Mouse (Mus musculus): ENCODE data around the gene Fam135a. TPM values are rescaled to one million over a fixed set of nuclear protein-coding genes. Genes with fewer than 3 reads are reported as not detected.
A peak's percentile ranks its signal among the peaks of the same experiment; 100 is the strongest.

Gene Fam135a
- 31.0 and 32.2 TPM in 2 replicates for polyA plus RNA-seq (2015; fragmentation: Nextera tagmentation; extraction: Ambion mirVana)

- Histone ChIP-seq H3K9me3 (no peaks in the 10 kb centered on the region), H3K9ac (replicated peaks) (peak within 1 kb of the TSS; percentile 75), H3K27ac (replicated peaks) (peak within 1 kb of the TSS; percentile 78), H3K27me3 (no peaks in the 10 kb centered on the region), H3K4me2 (replicated peaks) (peak within 1 kb of the TSS; percentile 57), H3K4me1 (peaks cover 9% of the 10 kb centered on the region; the same call in 1 of the 2 replicates), H3K36me3 (no peaks in the 10 kb centered on the region), H3K4me3 (peak within 1 kb of the TSS; percentile 71)
- peak; percentile 93 for ATAC-seq (replicated peaks)
- under 1% methylated on average over 75 of the region's 88 CpGs for WGBS
Observed at GRCm38 (mm10) chr1:24099926-24100869, at the start of gene Fam135a. Gene Fam135a, minus strand, starts transcription at chr1:24100341.

GRCm38 (mm10) chr1:24143504-24143903, 43.4 kb upstream of the Fam135a start:
- H3K9ac ChIP-seq (replicated peaks), result no peak overlapping the region
- ATAC-seq (replicated peaks), result 0 out of 2 replicates have a peak, but pooled peaks have one; percentile 51
- no peaks in the 10 kb centered on the region for H3K9me3 ChIP-seq
- no peak overlapping the region for H3K4me3 ChIP-seq
- H3K27ac ChIP-seq (replicated peaks), result no peak overlapping the region
- WGBS, result 76% methylated on average over 8 of the region's 8 CpGs
- no peaks in the 10 kb centered on the region for H3K36me3 ChIP-seq
- no peak overlapping the region for H3K4me2 ChIP-seq (replicated peaks)
- no peaks in the 10 kb centered on the region for H3K27me3 ChIP-seq
- H3K4me1 ChIP-seq, result peaks cover 8% of the 10 kb centered on the region; the same call in 1 of the 2 replicates

- no peak overlapping the region for H3K4me3 ChIP-seq
- H3K27me3 ChIP-seq, result no peaks in the 10 kb centered on the region
- H3K4me2 ChIP-seq (replicated peaks), result no peak overlapping the region
- 56% methylated on average over 6 of the region's 6 CpGs for WGBS
- H3K27ac ChIP-seq (replicated peaks), result no peak overlapping the region
- no peaks in the 10 kb centered on the region for H3K9me3 ChIP-seq
- no peak overlapping the region for H3K9ac ChIP-seq (replicated peaks)
- no peak for ATAC-seq (replicated peaks)
- no peaks in the 10 kb centered on the region for H3K36me3 ChIP-seq
- H3K4me1 ChIP-seq, result peaks cover 8% of the 10 kb centered on the region; the same call in 1 of the 2 replicates
Observed at GRCm38 (mm10) chr1:24140555-24140954, 40.4 kb upstream of the Fam135a start.

DNA sequence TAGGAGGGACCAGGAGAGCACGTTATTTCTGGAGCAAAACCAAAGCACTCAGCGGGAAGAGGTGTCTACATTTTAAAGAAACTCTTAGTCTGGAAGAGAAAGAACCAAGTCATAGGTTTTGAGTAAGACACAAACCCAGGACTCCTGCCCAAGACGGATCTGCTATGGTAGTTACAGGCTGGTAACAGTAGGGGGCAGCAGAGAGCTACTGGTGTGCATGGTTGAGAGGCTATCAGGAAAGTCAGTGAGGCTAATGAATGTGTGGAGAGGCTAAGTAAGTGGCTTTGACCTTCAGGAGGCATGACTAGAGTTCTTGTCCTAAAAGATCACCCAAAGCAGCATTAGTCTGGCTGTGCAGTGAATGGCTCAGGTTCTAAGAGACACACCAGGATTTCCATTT, 37.0 kb upstream of the Fam135a start:
- 12% methylated on average over 3 of the region's 3 CpGs for WGBS
- peaks cover 12% of the 10 kb centered on the region; the same call in 1 of the 2 replicates for H3K4me1 ChIP-seq
- H3K9ac ChIP-seq (replicated peaks), result no peak overlapping the region
- H3K4me2 ChIP-seq (replicated peaks), result no peak overlapping the region
- no peak for ATAC-seq (replicated peaks)
- no peak overlapping the region for H3K4me3 ChIP-seq
- H3K9me3 ChIP-seq, result no peaks in the 10 kb centered on the region
- no peaks in the 10 kb centered on the region for H3K36me3 ChIP-seq
- H3K27ac ChIP-seq (replicated peaks), result no peak overlapping the region
- H3K27me3 ChIP-seq, result no peaks in the 10 kb centered on the region

DNA sequence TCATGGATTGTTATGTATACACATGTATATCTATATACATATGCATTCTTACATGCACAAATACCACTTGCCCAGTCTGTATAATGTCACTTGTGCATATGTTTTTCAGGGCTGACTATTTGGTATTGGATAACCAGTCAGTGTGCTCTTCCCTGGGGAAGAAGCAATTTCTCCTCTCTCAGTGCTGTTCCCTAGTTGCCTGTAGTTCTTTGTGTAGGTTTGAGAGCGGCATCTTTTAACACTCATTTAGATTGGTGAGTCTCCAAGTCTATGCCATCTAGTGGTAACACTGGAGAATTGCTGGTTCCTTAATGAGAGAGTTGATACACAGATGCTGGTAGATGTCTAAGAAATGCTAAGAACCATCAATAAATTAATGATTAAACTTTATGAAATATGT, 34.7 kb upstream of the Fam135a start:
- H3K36me3 ChIP-seq, result no peaks in the 10 kb centered on the region
- no peaks in the 10 kb centered on the region for H3K9me3 ChIP-seq
- H3K27ac ChIP-seq (replicated peaks), result peak overlapping the region; percentile 57; the same call in 1 of the 2 replicates
- H3K4me2 ChIP-seq (replicated peaks), result no peak overlapping the region
- no peak overlapping the region for H3K4me3 ChIP-seq
- peak; percentile 87 for ATAC-seq (replicated peaks)
- H3K27me3 ChIP-seq, result no peaks in the 10 kb centered on the region
- H3K4me1 ChIP-seq, result peaks cover 7% of the 10 kb centered on the region; the same call in 1 of the 2 replicates
- H3K9ac ChIP-seq (replicated peaks), result no peak overlapping the region
- 0% methylated on average over 1 of the region's 1 CpGs for WGBS

GRCm38 (mm10) chr1:24133853-24134252, 33.7 kb upstream of the Fam135a start:
- Histone ChIP-seq H3K4me3 (peak overlapping the region; percentile 14; the same call in 1 of the 2 replicates), H3K9me3 (no peaks in the 10 kb centered on the region), H3K9ac (replicated peaks) (peak overlapping the region; percentile 20; the same call in 1 of the 2 replicates), H3K27me3 (no peaks in the 10 kb centered on the region), H3K4me2 (replicated peaks) (peak overlapping the region; percentile 39), H3K4me1 (0 out of 2 replicates have a peak, but pooled peaks cover 4% of the 10 kb centered on the region), H3K36me3 (no peaks in the 10 kb centered on the region), H3K27ac (replicated peaks) (no peak overlapping the region)
- 42% methylated on average over 19 of the region's 19 CpGs for WGBS
- no peak; the same call in 1 of the 2 replicates for ATAC-seq (replicated peaks)

GRCm38 (mm10) chr1:24127866-24128265, 27.7 kb upstream of the Fam135a start:
- H3K27ac ChIP-seq (replicated peaks), result no peak overlapping the region
- no peak overlapping the region for H3K9ac ChIP-seq (replicated peaks)
- no peak overlapping the region for H3K4me2 ChIP-seq (replicated peaks)
- no peaks in the 10 kb centered on the region for H3K27me3 ChIP-seq
- H3K4me1 ChIP-seq, result no peaks in the 10 kb centered on the region
- no peaks in the 10 kb centered on the region for H3K36me3 ChIP-seq
- WGBS, result 32% methylated on average over 6 of the region's 6 CpGs
- H3K4me3 ChIP-seq, result no peak overlapping the region
- H3K9me3 ChIP-seq, result no peaks in the 10 kb centered on the region
- ATAC-seq (replicated peaks), result no peak

DNA sequence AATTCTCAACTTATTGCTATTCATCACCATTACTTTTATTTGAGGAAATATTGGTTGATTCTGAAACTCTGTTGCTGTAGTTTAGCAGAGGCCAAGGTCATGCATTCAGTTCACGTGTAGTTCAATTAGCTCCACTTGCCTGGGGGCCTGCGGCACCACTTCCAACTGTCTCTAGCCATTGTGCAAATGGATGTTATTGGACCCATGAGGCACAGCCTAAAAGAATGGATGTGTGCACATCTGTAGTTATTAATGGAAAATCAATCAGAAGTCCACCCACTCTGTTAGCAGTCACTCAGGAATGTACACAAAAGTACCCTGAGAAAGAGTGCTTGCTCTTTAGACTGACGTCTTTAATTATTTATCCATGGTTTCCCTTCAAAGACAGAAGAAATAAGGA, 24.5 kb upstream of the Fam135a start:
- H3K9me3 ChIP-seq, result no peaks in the 10 kb centered on the region
- H3K4me1 ChIP-seq, result no peaks in the 10 kb centered on the region
- H3K4me2 ChIP-seq (replicated peaks), result no peak overlapping the region
- no peak overlapping the region for H3K27ac ChIP-seq (replicated peaks)
- no peak overlapping the region for H3K4me3 ChIP-seq
- no peaks in the 10 kb centered on the region for H3K27me3 ChIP-seq
- no peaks in the 10 kb centered on the region for H3K36me3 ChIP-seq
- H3K9ac ChIP-seq (replicated peaks), result no peak overlapping the region
- 69% methylated on average over 3 of the region's 3 CpGs for WGBS
- ATAC-seq (replicated peaks), result no peak

- Histone ChIP-seq H3K36me3 (no peaks in the 10 kb centered on the region), H3K9me3 (no peaks in the 10 kb centered on the region), H3K27me3 (no peaks in the 10 kb centered on the region), H3K4me3 (no peak overlapping the region), H3K4me1 (no peaks in the 10 kb centered on the region), H3K27ac (replicated peaks) (no peak overlapping the region), H3K4me2 (replicated peaks) (no peak overlapping the region), H3K9ac (replicated peaks) (no peak overlapping the region)
- WGBS, result 92% methylated on average over 1 of the region's 1 CpGs
- peak; percentile 51; the same call in 1 of the 2 replicates for ATAC-seq (replicated peaks)
Observed at GRCm38 (mm10) chr1:24122582-24122981, 22.4 kb upstream of the Fam135a start.

DNA sequence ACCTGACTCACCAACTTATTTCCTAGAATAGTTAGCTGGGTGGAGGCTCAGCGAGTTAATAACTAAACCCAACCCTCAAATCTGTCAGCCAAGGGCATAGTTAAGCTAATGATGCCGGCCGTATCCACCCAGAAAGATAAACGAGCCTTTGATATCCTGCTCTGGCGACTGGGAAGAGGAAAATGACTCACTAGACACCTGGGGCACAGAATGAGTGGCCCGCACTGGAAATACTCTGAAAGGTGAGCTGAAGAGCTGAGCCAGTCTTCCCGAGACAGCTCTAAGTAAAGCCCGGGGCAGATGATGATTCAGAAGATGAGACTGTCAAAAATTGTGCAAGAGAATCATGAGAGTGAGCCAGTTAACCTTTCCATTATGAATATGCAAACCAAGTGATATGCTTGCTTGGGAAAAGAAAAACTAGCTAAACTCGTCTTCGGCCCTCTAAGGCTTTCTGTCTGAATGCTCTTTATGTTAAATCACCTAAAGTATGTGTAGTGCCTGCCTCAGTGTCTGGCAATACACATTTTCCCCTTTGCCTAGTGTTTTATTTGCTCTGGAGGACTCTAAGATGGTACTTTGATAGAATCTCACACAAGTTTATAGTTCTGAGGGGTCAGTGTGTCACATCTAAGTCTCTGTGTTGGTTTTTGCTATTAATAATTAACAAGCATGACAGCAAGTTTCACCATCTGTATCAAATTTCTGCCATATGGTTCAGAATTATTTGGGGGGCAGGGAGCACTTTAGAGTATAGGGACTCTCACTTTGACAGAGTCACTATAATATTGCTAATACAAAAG, 8.0 kb upstream of the Fam135a start:
- Histone ChIP-seq H3K4me3 (no peak overlapping the region), H3K9me3 (no peaks in the 10 kb centered on the region), H3K27ac (replicated peaks) (no peak overlapping the region), H3K4me1 (no peaks in the 10 kb centered on the region), H3K4me2 (replicated peaks) (no peak overlapping the region), H3K27me3 (no peaks in the 10 kb centered on the region), H3K36me3 (no peaks in the 10 kb centered on the region), H3K9ac (replicated peaks) (no peak overlapping the region)
- no peak for ATAC-seq (replicated peaks)
- WGBS, result 57% methylated on average over 10 of the region's 10 CpGs

- Histone ChIP-seq H3K27me3 (no peaks in the 10 kb centered on the region), H3K4me2 (replicated peaks) (no peak overlapping the region), H3K4me3 (no peak overlapping the region), H3K27ac (replicated peaks) (no peak overlapping the region), H3K9me3 (no peaks in the 10 kb centered on the region), H3K9ac (replicated peaks) (no peak overlapping the region), H3K4me1 (no peaks in the 10 kb centered on the region), H3K36me3 (no peaks in the 10 kb centered on the region)
- WGBS, result 58% methylated on average over 11 of the region's 11 CpGs
- 0 out of 2 replicates have a peak, but pooled peaks have one; percentile 19 for ATAC-seq (replicated peaks)
Observed at GRCm38 (mm10) chr1:24107378-24107777, 7.2 kb upstream of the Fam135a start.

Data from forebrain, embryonic 15.5 days (tissue).